Mouse (Mus musculus) kidney, adult 2 months (tissue): ENCODE data around the gene Hist2h3c2.

Experiments used
- CTCF ChIP-seq: fragments of 200-500 bp; conservative IDR thresholded peaks from 2 replicates; pipeline ENCODE4 v1.5.1; 2011; ENCODE audit warnings: low read depth, mild to moderate bottlenecking, control low read depth, low read length, moderate library complexity, mixed read lengths; ENCODE audit not compliant: insufficient read depth, insufficient read length
- POLR2A ChIP-seq: fragments of 200-500 bp; IDR thresholded peaks from one replicate; pipeline ENCODE4 v1.6.1; 2011; ENCODE audit warnings: low read depth, low read length, control low read depth

GRCm38 (mm10) chr3:96234914-96235313 lies 4.0 kb downstream of the Hist2h3c2 start:
- TF ChIP-seq CTCF (no peak), POLR2A (no peak)
